Mouse (Mus musculus): ENCODE measurements around the gene Cyp2ab1.

Cyp2ab1 gene

DNA sequence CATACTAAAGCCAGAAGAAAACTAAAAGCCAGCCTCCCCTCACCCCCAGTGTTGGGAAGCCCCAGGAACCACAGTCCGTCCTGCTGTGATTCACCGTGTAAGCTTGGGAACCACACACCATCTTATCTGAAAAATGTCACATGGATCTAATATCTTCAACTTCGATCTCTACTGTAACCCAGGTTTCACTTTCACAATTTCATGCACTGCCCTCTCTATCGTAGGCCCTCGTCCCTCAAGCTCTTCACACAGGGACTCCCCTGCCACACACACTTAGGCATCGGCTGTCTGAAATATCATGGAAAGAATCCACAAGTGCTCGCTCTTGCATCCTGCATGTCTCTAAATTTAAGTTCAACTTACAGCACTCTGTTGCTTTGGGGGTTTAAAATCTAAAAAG, 60.1 kb downstream of the Cyp2ab1 start:
- DNase-seq = no peak

Data from lung, postnatal 10 days (tissue).